In the genomic region with DNA sequence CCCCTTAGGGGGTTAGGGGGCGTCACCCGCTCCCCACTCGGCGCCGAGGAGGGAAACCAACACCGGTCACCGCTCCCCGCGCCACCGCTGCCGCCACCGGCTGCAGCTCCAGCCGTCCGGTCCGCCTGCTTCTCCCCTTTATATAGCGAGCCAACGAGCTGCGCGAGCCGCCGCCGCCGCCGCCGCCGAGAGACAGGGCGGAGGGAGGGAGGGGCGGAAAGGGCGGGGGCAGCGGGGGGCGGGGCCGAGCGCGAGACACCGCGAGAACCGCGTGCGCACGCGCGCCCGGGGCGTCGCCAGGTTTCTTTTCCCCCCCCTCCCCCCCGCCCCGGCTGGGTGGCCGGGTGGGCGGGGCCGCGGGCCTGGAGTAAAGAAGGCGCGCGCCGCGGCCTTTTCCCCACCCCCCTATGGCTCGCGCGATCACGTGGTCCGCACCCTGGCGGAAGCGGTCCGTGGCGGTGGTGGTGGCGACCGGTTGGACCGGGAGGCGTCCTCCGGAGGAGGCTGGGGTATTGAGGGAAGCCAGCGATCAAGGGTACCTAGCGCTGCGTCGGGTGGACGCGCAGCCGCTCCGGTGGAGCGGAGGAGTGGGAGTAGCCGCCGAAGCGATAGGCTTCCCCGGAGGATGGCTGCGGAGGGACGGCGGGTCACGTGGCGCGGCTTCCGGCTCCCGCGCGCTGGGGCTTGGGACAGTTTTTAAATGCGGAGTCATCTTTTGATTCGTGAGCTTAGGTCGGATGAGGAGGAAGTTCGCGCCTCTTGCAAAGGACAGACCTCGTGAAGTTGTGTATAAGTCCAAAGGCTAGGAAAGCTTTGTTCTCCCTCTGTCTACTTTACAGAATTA, we compare ENCODE assay signal across 7 mouse cellular contexts. TPM values are rescaled to one million over a fixed set of nuclear protein-coding genes. Genes with fewer than 3 reads are reported as not detected.
DNase-seq lines count a peak whose midpoint lies in the region; ATAC-seq lines count a peak whose summit lies in the region.

Gene Gtf2a1 (minus strand): TSS at position 641 of the 844 bp plus-strand sequence.

- intact Hi-C loops in gastrocnemius, postnatal 36 days (cut with DNase I) = no loop called here
- intact Hi-C loops in left cerebral cortex, postnatal 25 days (cut with DNase I) = no loop called here

- H3K27me3 ChIP-seq in intestine, embryonic 15.5 days (replicated peaks) = no peaks in the 10 kb centered on the region
- no peaks in the 10 kb centered on the region; the same call in 1 of the 2 replicates for H3K27me3 ChIP-seq in midbrain, embryonic 10.5 days (ENCODE audit: low read depth, poor library complexity, severe bottlenecking)

- H3K4me1 ChIP-seq in intestine, embryonic 15.5 days (replicated peaks) = peaks cover 5% of the 10 kb centered on the region; the same call in 1 of the 2 replicates
- H3K4me1 ChIP-seq in midbrain, embryonic 10.5 days = peaks cover 27% of the 10 kb centered on the region

- peak within 1 kb of the TSS; percentile 99 for H3K9ac ChIP-seq in intestine, embryonic 15.5 days

- H3K9me3 ChIP-seq in intestine, embryonic 15.5 days = no peaks in the 10 kb centered on the region
- H3K9me3 ChIP-seq in midbrain, embryonic 10.5 days (replicated peaks) = no peaks in the 10 kb centered on the region

- H3K4me2 ChIP-seq in intestine, embryonic 15.5 days (replicated peaks) = peak within 1 kb of the TSS; percentile 61

- WGBS in intestine, embryonic 15.5 days = under 1% methylated on average over 80 of the region's 99 CpGs
- under 1% methylated on average over 74 of the region's 99 CpGs for WGBS in midbrain, embryonic 10.5 days

- peak; percentile 95 to 96 for DNase-seq in adrenal gland, adult 18-20 months (ENCODE audit: low spot score in 2 of 2)
- peak; percentile 98 for DNase-seq in embryo, embryonic 11 days
- DNase-seq in gastrocnemius, postnatal 36 days = peak; percentile 92 to 94
- peak; percentile 93 for DNase-seq in left cerebral cortex, postnatal 25 days (ENCODE audit: low spot score in 2 of 2)
- DNase-seq in midbrain, embryonic 10.5 days (ENCODE audit: low spot score) = peak; percentile 97
- peak; percentile 93 for DNase-seq in right cerebral cortex, postnatal 4 days

- peak; percentile 91 for ATAC-seq in intestine, embryonic 15.5 days

- peak within 1 kb of the TSS; percentile 90 for H3K4me3 ChIP-seq in intestine, embryonic 15.5 days (replicated peaks)
- peak within 1 kb of the TSS; percentile 92 for H3K4me3 ChIP-seq in midbrain, embryonic 10.5 days

- H3K36me3 ChIP-seq in intestine, embryonic 15.5 days = 0 out of 2 replicates have a peak, but pooled peaks cover 2% of the 10 kb centered on the region
- peaks cover 16% of the 10 kb centered on the region for H3K36me3 ChIP-seq in midbrain, embryonic 10.5 days

- H3K27ac ChIP-seq in intestine, embryonic 15.5 days = peak within 1 kb of the TSS; percentile 100
- peak within 1 kb of the TSS; percentile 100 for H3K27ac ChIP-seq in midbrain, embryonic 10.5 days (replicated peaks)

RNA-seq across cellular contexts. Expression of gene Gtf2a1, which starts in this region (rescaled TPM):
- total RNA-seq in adrenal gland, adult 18-20 months (2021) = 10 to 100 TPM; 31.3 to 33.6 TPM
- total RNA-seq in gastrocnemius, postnatal 36 days (2021) = 10 to 100 TPM; 18.5 to 20.9 TPM
- 34.6 and 37.5 TPM in 2 replicates for polyA plus RNA-seq in intestine, embryonic 15.5 days (2015; fragmentation: Nextera tagmentation; extraction: Ambion mirVana)
- 10 to 100 TPM; 51.5 to 51.8 TPM for total RNA-seq in left cerebral cortex, postnatal 25 days (2021)
- 62.9 and 74.4 TPM in 2 replicates for polyA plus RNA-seq in midbrain, embryonic 10.5 days (2016; fragmentation: Nextera tagmentation; extraction: Ambion mirVana)

Comparison
In these comparisons a context has a peak if more than half of its experiments do, and no peak if none do; other contexts are left out.
1. Peak in every context shown above with its lines: DNase-seq, ATAC-seq, H3K4me3 ChIP-seq and H3K27ac ChIP-seq.